Mouse (Mus musculus) bone marrow, adult 2 months (tissue): Measurements from ENCODE around the gene Hpse2.

ENCODE experiments used
- CTCF ChIP-seq: fragments of 200-500 bp; IDR thresholded peaks from 2 replicates; pipeline ENCODE4 v1.5.1; 2011; ENCODE audit warnings: low read length, control low read depth; ENCODE audit not compliant: control insufficient read depth, insufficient read depth
- POLR2A ChIP-seq: fragments of 200-500 bp; IDR thresholded peaks from 2 replicates; pipeline ENCODE4 v1.6.1; 2011; ENCODE audit warnings: low read depth, mild to moderate bottlenecking, control low read depth, low read length, borderline replicate concordance; ENCODE audit not compliant: control insufficient read depth

DNA sequence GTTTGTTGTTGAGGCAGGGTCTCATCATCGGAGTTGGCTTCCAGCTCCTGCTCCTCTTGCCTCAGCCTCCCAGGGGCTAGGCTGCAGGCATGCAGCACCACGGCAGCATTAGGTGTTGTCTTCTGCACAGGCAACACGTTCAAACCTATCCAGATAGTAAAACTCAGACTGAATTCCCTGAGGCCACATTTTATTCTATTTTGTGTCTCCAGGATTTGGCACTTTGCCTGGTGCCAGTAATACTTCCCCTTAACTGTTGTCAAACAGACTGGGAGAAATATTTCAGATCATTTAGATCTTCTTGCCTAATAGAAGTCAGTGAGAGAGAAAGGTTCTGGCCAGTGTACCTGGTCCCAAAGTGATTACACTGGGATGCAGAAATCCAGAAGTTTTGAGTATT, 458.5 kb downstream of the Hpse2 start:
- TF ChIP-seq CTCF (no peak), POLR2A (no peak)
